Mouse (Mus musculus) B cell, adult 67 days (primary cell): ENCODE results near the gene Msantd4. TPM values are rescaled to one million over a fixed set of nuclear protein-coding genes. Genes with fewer than 3 reads are reported as not detected.

Source experiments
- total RNA-seq, 2 experiments: library from RNA; stranded (reverse); gene quantifications; 4 replicates each; pipeline ENCODE4 v1.2.4; 2023

The Msantd4 gene
- 1 to 10 TPM; 6.3 to 7.6 TPM for total RNA-seq

DNA sequence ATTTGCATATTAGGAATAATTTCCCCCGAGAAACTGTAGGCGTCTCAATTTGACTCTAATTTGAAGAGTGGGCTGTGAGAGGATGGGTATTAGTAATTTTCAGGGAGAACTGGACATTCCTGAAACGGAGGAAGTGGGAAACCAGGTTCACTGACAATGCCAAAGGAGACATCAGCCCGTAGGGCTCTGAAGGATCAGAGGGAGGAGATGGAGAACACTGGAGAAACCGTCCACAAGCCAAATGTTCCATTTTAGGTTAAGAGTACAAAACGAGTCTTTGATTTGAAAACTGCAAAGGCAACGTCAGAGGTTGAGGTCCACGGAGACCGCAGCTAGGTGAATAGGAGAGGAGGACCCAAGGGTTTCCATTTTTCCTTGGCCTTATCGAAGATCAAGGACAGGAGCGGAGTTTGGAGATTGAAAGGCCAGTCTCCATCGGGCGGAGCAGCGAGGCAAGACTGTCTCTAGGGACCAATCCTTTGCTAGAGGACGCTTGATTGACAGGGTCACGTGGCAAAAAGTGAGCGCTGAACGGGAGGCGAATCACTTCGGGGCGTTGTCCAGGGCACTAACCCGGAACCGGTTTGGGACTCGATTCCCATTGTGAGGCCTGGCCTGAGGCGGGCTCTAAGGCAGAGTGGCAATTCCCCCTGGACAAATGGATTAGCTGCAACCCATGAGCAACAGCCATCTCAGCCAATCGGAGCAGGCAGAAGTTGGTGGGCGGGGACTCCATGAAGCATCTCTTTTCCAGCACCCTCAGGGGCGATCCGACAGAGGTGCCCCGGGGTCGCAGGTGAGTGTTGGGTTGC lies at the start of gene Msantd4:
Gene Msantd4, plus strand, starts transcription at position 735 of the 812 bp plus-strand sequence.

Other genes with a start within 250 kb of the Msantd4 start
- 10 to 100 TPM in 1 of 2 experiments, 1 to 10 TPM in 1; 9.9 to 12.1 TPM for gene Aasdhppt, start 67.1 kb upstream of the Msantd4 start, total RNA-seq
- 1 to 10 TPM; 3.7 to 5.0 TPM for gene Kbtbd3, start 66.7 kb upstream of the Msantd4 start, total RNA-seq